Mouse (Mus musculus) spleen, adult 12 weeks (tissue): Measurements from ENCODE around the gene Slc18a2.

Source experiments
- DNase-seq: peaks from one replicate; pipeline ENCODE4 v3.0.0; 2022; ENCODE audit warnings: low spot score

Slc18a2 gene

DNA sequence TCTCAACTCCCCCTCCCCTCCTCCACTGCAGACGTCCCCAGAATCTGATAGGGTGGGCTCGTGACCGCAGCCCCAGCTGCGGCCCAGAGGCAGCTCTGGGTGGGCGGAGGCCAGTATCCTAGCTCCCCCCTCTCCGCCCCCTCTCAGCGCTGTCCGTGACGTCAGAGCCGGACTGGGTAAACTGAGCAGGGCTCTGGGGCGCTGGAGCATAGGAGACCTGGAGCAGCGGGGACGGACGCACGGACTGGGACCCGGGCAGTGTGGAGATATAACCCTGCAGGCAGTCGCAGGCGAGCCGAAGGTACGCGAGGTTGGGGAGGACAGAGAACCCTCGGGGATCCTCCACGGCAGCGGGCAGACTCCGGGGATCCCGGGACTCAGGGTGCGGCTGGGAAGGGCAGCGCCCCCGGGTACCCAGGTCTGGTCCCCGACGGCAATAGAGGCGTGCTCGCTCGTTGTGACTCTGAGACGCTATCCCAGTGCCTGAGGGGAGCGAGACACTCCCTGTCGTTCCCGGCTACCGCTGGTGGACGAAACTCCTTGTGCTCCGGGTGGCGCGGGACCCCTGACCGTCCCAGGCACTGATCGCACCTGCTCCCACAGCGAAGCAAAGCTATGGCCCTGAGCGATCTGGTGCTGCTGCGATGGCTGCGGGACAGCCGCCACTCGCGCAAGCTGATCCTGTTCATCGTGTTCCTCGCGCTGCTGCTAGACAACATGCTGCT lies at the start of gene Slc18a2:
Gene Slc18a2, plus strand, starts transcription at position 179 of the 725 bp plus-strand sequence.
- no peak for DNase-seq

DNA sequence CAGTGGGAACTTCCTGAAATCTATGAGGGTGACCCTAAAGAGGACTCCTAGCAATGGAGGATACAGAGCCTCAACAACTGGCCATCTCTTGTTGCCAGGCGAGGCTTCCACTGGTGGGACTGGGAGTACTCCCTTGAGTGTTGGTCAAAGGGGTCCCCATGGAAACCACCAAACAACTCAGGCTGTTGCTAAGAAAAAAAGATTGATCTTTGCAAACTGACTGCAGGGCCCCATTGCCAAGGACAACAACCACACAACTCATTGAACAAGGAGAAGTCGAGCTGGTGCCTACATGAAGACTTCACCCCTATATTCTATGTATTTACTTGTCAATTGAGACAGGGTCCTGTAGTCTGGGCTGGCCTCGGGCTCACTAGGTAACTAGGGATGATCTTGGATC lies 43.8 kb upstream of the Slc18a2 start:
- no peak for DNase-seq

- DNase-seq, result no peak
These were observed 41.7 kb upstream of the Slc18a2 start, which contains the start of gene Kcnk18 for GRCm38 (mm10) chr19:59218991-59219390. Gene Kcnk18, plus strand, starts transcription at chr19:59219214.

- DNase-seq, result no peak
These were observed 39.6 kb upstream of the Slc18a2 start for GRCm38 (mm10) chr19:59221131-59221530.

DNA sequence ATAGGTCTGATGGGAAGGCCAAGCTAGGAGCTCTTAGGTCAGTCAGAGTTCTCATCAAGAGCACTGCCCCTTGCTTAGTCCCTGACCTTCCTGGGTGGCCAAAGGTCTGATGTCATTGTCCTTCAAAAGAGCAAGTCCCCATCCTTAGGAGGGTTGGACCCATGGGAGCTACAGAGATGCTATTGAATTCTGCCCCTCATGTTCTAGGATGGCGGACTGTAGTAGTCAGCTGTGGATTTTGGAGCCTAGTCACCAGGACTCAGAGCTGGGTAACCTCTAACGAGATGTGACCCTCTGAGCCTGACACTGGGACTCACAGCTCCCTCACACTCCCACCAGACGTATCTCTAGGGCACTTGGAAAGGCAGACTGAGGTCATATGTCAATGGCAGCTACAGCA lies 32.3 kb upstream of the Slc18a2 start:
- DNase-seq, result no peak

DNA sequence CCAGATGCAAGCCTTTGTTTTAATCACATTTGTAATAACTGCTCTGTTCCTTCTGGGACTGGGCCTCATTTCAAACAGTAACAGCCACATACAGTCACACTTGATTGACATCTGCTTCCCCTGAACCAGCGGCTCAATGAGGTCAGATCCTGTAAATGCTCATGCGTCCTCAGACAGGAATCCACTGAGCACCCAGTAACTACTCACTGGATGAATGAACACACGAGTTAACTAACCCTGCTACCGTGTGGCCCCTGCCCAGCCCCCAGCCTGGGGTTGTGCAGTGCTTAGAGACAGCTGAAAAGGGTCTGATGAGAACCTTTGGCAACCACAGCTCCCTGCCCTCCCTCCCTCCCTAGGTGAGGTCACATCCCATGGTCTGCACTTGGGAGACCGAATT lies 27.9 kb upstream of the Slc18a2 start:
- DNase-seq, result no peak

GRCm38 (mm10) chr19:59235001-59235400 lies 25.7 kb upstream of the Slc18a2 start:
- DNase-seq, result no peak

- no peak for DNase-seq
These were observed 24.6 kb upstream of the Slc18a2 start for GRCm38 (mm10) chr19:59236046-59236445.

DNA sequence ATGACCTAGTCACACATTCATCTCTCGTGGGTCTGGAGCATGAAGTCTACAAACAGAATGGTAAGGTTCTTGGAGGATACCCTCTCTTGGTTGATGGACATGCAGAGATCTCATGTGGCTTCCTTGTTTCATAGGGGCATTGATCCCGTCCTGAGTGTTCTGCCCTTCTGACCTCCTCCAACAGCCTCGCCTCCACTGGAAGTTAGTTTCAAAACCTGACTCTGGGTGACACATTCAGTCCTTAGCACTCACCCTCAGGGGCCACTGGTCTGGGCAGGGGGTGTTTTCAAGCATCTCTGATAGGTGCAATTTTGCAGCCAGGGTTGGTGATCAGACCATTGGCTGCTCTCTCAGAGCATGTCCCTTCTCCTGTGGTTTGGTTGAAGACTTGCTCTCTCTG lies 22.1 kb upstream of the Slc18a2 start:
- DNase-seq, result no peak

GRCm38 (mm10) chr19:59239124-59239817 lies 21.4 kb upstream of the Slc18a2 start:
- DNase-seq, result peak; percentile 76

DNA sequence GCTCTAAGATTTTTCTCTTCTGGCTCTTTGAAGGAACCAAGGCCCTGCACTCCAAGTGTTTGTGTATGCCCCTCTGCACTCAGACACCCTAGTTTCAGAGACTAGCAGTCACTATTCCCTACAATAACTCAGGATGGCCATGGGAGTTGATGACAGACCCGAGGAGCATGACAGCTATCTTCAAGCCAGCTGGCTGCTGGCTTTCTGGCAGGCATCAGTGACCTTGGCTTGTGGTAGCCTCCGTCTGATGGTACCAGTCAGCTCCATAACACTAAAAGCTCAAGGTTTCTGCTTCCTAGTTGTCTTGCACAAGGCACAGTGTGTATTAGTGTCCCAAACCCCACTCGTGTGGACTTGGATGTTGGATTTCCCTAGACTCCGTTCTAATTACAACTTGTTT lies 18.7 kb upstream of the Slc18a2 start:
- no peak for DNase-seq

GRCm38 (mm10) chr19:59243057-59243456 lies 17.6 kb upstream of the Slc18a2 start:
- no peak for DNase-seq

- DNase-seq, result no peak
These were observed 12.6 kb upstream of the Slc18a2 start for GRCm38 (mm10) chr19:59248144-59248543.

- DNase-seq, result no peak
These were observed 12.0 kb upstream of the Slc18a2 start for GRCm38 (mm10) chr19:59248553-59249286.

DNA sequence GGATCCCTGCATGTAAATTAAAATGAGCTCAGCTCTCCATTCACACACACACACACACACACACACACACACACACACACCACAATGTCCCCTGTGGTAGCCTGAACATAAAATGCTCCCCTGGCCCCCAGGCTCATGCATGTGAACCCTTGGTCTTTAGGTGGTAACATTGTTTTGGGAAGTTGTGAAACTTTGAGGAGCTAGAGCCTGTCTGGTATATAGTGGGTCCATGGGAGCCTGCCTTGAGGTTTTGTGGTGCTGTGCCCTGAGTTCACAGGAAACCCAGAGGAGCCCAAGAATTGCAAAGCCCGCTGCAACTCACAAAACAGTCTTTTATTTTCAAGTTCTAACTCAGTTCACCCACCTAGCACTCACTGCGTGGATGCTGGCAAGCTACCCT lies 8.0 kb upstream of the Slc18a2 start:
- DNase-seq, result no peak

GRCm38 (mm10) chr19:59259633-59260032 lies 1.1 kb upstream of the Slc18a2 start:
- no peak for DNase-seq

DNA sequence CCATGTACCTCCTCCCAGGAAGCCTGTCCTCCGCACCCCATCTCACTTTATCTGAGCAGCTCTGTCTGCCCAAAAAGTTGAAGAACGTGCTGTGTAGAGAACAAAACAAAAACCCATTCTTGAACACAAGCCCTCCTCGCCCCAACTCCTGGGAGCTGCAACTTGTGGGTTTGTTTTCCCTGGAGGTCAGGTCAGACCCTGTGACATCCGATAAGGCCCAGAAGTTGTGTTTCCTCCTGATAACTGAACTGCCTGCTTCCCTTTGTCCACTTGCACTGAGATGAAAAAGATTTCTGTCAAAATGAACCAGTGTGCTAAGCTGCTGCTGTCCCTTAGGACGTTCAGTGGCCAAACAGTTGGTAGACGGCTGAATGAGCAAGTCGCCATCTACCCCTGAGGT lies 908 bp downstream of the Slc18a2 start:
- no peak for DNase-seq

- DNase-seq, result no peak
These were observed 2.5 kb downstream of the Slc18a2 start for GRCm38 (mm10) chr19:59263171-59263570.

GRCm38 (mm10) chr19:59264838-59265532 lies 4.3 kb downstream of the Slc18a2 start:
- no peak for DNase-seq

- DNase-seq, result no peak
These were observed 5.2 kb downstream of the Slc18a2 start for GRCm38 (mm10) chr19:59265907-59266306.

GRCm38 (mm10) chr19:59267417-59267963 lies 6.8 kb downstream of the Slc18a2 start:
- DNase-seq, result no peak

DNA sequence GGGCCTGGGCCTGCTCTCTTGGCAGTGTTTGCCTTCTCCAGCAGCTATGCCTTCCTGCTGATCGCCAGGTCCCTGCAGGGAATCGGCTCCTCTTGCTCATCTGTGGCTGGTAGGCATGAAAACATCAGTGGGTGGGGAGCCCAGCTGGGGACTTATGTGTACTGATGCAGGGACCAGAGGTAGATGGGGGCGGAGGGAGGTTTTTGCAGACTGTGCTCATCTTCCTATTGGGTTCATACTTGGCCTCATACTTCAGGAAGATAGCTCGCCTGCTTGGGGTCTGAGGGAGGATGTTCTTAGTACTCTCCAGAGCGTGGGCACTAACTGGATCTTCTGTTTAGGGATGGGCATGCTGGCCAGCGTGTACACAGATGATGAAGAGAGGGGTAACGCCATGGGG lies 12.5 kb downstream of the Slc18a2 start:
- no peak for DNase-seq
